Mouse (Mus musculus): ENCODE measurements around the gene Babam2. TPM values are rescaled to one million over a fixed set of nuclear protein-coding genes. Genes with fewer than 3 reads are reported as not detected.
A peak's percentile ranks its signal among the peaks of the same experiment; 100 is the strongest.

The Babam2 gene
- total RNA-seq, 2 experiments from 2014 or later: 41.3 to 44.5 TPM

DNA sequence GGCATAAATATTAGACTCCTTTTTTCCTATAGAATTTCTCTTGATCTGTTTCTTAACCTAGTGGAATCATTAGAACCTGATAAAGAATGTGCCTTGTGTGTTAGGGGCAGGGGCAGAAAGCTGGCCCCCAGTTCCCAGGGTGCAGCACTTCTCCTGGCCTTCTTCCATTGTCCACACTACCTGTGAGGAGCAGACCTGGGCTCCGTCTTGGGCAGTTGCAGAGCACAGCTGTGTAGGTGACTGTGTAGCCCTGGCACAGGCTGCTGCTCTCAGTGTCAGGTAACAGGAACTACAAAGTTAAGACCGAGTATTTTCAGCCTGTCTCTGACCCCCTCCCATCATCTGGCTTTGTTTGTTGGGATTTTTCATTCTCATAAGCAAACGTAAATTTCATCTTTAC is 302.6 kb downstream of the Babam2 start:
- intact Hi-C loops (cut with DNase I): no loop called here
- no peak for DNase-seq (ENCODE audit: low spot score in 2 of 2)

DNA sequence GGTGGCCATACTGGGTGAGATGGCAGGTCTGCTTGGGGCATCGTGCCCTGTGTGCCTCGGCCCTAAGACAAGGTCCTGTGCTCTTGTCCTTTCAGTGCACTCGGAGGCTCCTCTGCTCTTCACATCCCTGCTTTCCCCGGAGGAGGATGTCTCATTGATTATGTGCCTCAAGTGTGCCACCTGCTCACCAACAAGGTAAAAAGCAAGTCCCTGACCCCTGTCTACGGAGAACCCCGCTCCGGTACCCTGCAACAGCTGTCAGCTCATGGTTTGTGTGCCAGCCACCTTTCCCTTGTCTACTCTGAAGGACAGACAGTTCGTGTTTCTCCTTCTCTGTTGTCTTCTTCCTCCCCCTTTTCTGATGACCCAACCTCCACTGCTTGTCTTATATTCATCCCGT is 303.8 kb downstream of the Babam2 start:
- intact Hi-C loops (cut with DNase I): no loop called here
- DNase-seq (ENCODE audit: low spot score in 2 of 2): no peak

DNA sequence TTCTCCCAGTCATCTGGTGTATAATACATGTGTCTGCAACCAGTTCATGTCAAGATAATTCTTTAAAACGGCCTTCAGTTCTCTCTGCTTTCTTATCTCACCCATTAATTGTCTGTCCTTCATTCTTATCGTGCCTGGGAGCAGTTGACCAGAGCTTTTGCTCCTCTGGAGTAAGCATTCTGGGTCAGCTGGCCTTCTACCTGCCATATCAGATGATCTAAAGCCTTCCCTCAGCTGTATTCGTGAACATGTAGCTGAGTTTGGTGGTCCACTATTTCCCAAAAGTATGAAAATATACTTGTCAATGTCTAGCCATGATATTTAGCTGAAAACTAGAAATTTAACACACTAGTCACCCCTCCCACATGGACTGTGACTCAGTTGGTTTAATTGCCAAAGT is 304.3 kb downstream of the Babam2 start:
- intact Hi-C loops (cut with DNase I): no loop called here
- DNase-seq (ENCODE audit: low spot score in 2 of 2): no peak

DNA sequence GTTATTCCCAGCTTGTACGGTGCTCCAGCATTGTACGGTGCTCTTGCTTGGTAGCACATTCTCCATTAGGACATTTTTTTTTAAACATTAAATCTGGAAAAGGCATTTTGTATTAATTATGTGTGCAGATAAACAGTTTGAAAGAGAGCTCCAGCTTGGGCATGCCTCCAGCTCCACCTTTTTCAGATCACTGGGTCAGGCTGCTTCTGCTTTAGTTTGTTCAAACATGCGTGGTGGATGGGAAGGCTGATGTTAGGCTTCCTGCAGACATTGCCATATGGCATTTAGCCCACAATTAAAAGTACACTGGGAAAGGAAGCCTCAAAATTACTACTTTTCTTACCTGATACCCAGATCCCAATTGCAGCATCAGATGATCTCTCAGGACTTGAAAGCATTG is 310.9 kb downstream of the Babam2 start:
- intact Hi-C loops (cut with DNase I): no loop called here

DNA sequence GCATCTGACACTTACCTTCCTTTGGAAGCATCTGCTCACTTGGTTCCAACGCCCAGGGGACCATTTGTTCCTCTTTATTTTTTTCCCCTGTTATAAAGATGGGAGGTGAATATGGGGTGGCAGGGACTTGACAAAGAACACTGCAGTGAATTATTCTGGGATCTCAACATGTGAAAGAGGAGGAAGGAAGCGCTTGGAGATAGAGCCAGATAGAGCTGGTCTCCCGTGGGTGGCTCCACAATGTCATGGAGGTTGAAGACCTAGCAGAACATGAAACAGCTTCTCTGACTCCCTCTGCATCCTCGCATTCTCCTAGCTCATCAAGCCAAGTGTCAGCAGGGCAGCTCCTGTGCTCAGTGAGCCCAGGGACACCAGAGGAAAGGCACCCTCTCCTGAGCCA is 312.6 kb downstream of the Babam2 start:
- intact Hi-C loops (cut with DNase I): no loop called here
- no peak for DNase-seq (ENCODE audit: low spot score in 2 of 2)

More for the DNA sequence above, 310.9 kb downstream of the Babam2 start:
- no peak for DNase-seq (ENCODE audit: low spot score in 2 of 2)

DNA sequence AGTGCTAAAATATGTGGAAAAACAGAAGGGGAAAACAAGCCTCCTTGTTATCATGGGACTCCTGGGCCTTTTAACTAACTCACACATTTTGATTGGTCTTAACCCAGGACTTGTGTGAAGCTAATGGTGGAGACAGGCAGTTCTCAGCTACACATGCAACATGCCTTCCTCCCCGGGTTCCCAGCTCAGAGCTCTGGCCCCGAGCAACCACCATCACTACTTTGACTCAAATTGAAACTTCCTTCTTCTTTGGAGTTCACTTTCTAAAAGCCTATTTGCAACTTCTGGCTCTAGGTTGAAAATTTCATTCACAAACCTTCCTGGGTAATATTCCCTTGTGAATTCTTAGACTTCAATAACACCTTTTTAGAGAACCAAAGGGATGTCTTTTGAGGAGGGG is 315.6 kb downstream of the Babam2 start:
- DNase-seq (ENCODE audit: low spot score in 2 of 2): no peak
- intact Hi-C loops (cut with DNase I): no loop called here

DNA sequence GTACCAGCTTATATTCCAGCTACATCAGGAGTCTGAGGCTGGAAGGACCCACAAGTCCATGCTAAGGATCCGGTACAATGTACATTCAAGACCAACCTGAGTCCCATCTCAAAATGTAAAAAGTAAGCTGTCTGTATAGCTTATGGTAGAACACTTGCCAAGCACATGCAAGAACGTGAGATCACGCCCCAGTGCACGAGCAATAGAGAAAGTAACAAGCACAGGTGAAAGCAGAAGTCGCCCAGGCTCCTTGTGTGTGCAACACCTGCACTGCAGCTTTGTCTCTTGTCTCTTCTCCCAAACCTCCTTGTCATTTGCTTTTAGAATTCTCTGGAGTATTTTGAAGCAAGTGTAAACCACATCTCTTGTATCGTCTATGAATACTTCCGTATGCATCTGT is 317.3 kb downstream of the Babam2 start:
- DNase-seq (ENCODE audit: low spot score in 2 of 2): no peak
- intact Hi-C loops (cut with DNase I): no loop called here

DNA sequence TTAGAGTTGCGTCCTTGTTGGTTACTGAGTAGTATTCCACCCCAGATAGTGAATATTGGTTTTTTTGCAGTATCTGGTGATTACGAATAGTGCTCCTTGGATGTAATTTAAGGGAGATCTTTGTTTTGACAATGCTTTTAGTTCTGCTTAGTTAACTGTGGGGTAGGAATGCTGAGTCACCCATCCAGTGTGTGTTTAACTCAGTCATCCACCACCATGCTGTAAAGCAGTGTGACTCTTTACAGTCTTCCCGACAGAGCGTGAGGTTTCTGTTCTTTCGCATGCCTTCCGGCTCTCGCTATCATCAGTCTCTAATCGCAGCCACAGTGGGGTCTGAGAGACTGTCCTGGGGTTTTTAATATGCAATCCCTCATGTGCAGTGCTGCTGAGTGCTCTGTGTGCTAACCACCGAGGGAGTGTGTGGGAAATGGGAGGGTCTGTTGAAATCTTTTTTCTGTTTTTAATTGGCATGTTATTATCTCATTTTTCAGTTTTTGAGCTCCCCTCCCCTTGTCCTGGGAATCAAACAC is 318.5 kb downstream of the Babam2 start:
- no peak for DNase-seq (ENCODE audit: low spot score in 2 of 2)
- intact Hi-C loops (cut with DNase I): no loop called here

DNA sequence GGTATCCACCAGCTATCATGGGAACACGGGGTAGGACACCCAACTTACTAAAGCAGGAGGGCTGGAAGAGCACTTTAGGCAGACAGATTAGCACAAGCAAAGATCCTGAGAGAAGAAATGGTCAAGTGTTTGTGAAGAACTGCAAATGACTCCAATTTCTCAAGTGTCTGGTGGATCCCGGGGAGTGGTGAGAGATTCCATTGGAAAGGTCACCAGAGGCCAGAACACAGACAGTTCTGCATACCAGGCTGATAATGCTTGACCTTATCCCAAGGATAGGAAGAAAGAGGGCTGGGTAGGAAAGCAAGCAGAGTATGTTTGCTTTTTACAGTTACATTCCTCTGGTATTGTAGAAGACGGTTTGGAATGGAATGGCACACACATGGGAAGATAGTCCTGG is 320.2 kb downstream of the Babam2 start:
- no peak for DNase-seq (ENCODE audit: low spot score in 2 of 2)
- intact Hi-C loops (cut with DNase I): no loop called here

DNA sequence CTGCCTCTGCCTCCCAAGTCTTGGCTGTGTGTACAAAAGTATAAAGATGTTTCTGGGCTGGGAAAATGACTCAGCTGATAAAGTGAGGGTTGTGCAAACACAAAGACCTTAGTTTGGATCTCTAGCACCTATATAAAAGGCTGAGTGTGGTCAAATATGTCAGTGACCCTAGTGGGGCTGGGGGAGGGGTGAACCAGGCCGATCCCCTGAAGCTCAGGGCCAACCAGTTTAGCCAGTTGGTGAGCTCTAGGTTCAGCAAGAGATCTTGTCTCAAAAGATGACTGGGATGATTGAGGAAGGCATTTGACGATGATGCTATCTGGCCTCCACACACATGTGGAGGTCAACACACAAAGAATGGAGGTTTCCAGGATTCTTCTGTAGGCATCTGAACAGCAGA is 320.8 kb downstream of the Babam2 start:
- intact Hi-C loops (cut with DNase I): no loop called here
- no peak for DNase-seq (ENCODE audit: low spot score in 2 of 2)

DNA sequence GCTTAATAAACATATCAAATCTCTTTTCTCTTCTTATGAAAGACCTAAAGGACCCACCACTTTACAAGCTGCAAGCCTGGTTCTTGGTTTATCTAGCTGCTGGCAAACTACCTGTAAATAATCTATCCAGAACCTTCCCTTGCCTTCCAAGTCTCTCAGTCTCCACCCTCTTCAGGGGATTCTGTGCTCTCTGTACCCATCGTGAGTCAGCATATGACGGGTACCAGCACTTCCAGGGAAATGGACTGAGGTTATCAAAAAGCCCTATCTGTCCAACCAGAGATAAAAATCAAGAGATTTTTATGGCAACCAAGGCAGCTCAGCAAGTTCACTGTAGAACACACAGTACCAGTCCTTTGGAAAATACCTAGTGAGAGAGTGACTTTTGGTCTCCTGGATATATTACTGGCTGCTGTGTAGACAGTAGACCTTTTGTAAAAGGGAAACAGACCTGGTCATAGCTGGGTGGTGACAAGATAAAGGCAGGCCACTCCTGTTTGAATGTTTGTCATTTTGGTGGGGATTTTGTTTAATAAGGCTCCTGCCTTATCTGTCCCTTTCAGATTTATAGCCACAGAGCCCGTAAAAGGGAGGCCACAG is 332.4 kb downstream of the Babam2 start:
- DNase-seq (ENCODE audit: low spot score in 2 of 2): no peak

DNA sequence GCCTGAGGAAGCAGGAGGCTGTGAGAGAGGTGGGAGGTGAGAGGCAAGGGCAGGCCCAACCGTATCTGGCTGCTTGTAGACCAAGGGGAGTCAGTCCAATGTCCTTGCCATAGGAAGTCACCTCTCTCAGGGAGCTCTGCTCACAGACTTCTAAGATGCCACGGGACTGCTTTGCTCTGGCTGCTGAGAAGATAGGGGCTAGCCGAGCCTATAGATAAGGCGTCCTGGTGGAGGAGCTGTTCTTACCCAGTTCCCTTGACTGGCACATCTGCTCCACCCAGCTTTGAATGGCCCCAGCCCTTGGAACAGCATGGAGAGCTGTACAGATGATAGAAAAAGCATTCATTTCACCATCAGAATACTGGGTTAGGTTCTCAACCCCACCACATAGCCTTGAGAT is 335.7 kb downstream of the Babam2 start:
- DNase-seq (ENCODE audit: low spot score in 2 of 2): no peak
- intact Hi-C loops (cut with DNase I): no loop called here

More for the DNA sequence above, 332.4 kb downstream of the Babam2 start:
- intact Hi-C loops (cut with DNase I): no loop called here

DNA sequence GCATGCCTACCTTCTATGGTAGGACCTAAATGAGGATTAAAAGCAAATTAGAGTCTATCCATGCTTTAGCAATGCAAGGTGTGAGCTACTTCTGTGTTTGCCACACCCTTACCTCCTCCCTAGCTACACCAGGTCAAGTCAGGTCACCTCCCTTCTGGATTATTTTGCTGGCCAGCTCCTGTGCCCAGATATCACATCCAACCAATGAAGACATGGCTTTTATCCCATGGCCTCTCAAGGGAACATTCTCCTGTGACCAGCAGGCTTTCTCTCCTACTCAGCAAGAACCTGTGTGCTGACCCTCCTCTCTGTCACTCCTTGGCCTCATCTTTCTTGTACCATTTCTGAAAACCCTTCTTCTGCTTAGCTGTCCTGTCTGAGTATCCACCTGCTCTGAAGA is 336.1 kb downstream of the Babam2 start:
- intact Hi-C loops (cut with DNase I): no loop called here
- DNase-seq (ENCODE audit: low spot score in 2 of 2): no peak

DNA sequence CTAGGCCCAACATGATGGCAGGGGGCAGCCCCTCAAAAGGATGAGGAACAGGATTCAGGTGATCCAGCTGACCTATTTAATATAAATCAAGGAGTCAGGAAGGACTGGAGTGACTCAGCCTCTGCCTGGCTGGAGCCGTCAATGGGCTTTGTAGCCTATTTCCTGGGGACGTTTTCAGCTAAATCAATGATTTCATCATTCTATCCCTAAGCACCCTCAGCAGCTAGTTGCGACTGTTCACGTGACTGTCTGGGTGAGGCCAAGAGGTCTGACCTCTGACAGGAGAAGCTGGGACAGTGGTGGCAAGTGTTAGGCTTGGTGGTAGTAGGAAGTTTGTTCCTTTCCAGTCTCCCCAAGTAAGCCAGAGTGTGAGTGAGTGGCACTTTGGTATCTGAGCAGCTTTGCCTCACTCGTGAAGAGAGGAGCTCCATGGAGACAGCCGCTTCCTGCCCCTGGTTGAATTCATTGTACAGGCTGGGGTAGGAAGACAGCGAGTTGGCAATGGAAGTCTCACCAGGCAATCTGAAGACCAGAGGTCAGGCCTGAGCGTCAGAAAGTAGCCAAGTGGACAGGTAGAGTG is 337.1 kb downstream of the Babam2 start:
- intact Hi-C loops (cut with DNase I): no loop called here

DNA sequence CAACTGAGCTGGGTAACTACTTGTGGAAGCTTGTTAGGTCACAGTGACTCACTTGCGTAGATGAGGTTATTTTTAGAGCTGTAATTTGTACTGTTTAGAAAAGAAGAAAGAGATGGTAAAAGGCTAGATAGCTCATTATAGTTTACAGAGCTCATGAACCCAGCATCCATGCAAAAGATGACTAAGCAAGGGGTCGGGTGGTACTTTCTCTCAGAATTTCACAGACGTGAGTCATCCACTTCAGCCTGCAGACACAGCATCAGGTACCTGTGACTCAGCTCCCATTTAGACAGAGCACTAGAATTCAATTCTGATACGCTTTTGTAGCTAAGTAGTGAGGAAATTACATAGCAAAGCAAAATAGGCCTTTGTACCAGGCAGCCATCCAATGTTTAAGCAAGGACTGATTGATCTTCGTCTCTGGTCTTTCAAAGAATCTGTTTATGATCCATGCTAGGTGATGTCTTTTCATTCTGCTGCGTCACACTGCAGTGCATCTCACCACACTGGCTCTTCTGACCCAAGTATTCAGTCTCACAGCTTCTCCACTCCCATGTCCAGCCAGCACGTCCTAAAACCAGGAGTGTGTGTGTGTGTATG is 338.3 kb downstream of the Babam2 start:
- DNase-seq (ENCODE audit: low spot score in 2 of 2): peak in 1 of 2 experiments; percentile 22
- intact Hi-C loops (cut with DNase I): no loop called here

More for the DNA sequence above, 337.1 kb downstream of the Babam2 start:
- no peak for DNase-seq (ENCODE audit: low spot score in 2 of 2)

DNA sequence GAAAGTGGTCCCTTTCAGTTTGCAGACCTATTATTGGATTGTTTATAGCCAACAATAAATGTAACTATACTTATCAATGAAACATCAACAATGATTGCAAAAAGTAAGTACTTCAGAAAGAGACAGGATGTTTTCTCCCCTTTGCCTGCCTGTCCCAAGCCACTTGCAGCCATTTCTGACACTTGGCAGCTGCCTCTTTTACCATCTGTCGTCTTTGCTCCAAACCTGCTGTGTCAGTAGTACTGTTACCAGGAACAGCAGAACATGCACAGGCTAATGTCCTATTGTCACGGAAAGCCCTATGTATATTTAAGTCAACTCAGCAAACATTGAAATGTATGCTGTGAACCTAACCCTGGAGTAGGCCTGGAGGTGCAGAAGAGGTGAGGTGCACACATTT is 339.4 kb downstream of the Babam2 start:
- intact Hi-C loops (cut with DNase I): no loop called here
- no peak for DNase-seq (ENCODE audit: low spot score in 2 of 2)

DNA sequence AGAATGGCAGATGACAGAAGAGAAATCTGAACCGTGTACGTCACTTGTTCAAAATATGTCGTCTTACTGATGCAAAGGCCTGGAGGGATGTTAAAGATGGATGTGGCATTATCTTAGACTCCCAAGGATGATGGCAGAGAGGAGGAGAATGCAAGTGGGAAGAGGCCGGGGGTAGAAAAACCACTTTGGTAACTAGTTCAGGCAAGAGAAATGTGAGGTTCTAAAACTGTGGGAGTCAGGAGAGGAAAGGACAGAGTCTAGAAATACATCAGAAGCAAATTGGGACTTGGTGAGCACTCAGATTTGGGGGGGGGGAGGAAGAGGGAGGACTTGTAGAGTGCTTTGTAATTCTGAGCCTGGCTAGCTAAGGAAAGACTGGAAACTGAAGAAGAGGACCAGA is 340.1 kb downstream of the Babam2 start:
- intact Hi-C loops (cut with DNase I): no loop called here
- no peak for DNase-seq (ENCODE audit: low spot score in 2 of 2)

DNA sequence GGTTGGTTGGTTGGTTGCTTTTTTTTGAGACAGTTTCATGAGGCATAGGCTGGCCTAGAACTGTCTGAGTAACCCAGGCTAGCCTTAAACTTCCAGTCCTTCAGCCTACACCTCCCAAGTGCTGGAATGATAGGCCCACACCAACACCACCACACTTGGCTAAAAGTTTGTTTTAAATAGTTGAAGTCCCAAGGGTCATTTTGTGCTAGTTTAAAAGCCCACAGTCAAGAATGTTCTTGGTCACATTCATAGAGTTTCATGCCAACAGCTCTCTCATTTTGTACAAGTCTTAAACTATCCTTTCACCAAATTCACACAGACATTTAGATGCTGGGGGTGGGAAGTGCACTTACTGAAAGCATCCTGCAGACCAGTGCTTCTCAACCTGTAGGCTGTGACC is 341.5 kb downstream of the Babam2 start:
- DNase-seq (ENCODE audit: low spot score in 2 of 2): no peak
- intact Hi-C loops (cut with DNase I): no loop called here

DNA sequence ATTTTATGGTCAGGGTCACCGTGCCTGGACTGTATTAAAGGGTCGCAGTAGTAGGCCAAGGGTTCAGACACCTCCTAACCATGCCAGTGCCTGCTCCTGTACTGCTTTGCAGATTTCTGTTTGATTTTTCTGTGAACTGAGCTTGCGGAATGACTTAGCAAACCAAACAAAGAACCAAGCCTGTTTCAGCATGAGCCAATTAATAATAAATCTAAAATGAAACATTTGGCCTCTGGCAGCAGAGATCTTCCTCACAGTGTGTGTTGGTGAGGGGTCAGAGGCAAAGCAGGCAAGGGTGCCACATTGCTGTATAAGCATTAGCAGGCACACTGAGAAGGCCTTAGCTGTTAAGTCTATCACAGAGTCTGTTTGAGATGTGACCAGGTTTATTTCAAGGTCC is 342.0 kb downstream of the Babam2 start:
- DNase-seq (ENCODE audit: low spot score in 2 of 2): no peak
- intact Hi-C loops (cut with DNase I): no loop called here

DNA sequence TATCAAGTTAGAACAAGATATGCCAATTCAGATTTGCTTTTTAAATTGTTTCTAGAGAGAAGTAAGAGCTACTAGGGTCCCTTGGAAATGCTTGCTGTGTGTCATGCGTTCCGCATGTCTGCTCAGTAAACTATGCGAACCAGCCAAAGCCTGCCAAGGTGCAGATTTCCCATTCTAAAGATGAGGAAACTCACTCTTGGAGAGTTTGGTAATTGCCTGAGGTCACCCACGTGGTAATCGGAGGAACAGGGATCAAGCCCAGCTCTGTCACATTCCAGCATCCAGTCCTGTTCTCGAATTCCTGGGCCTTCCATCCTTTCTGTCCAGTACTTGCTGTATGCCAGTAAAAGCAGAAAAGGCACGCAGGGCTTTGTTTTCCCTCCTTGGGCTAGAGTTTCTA is 345.7 kb downstream of the Babam2 start:
- intact Hi-C loops (cut with DNase I): no loop called here
- DNase-seq (ENCODE audit: low spot score in 2 of 2): no peak

DNA sequence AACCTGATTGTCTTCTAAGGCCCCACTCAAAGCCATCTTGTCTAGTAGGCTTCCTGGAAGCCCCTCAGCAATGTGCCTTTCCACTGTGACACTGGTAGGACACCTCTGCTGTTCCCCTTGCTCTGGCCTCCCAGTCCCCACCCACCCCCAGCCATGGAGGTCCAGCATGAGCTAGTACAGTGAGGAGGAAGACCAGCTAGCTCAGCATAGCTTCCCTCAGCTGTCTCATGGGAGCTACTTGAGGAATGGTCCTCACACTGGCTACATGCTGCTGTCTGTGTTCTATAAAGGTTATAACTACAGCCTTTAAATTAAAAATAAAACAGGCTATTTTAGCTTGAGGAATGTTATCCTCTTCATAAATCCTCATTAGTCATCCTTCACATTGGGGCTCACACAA is 346.5 kb downstream of the Babam2 start:
- no peak for DNase-seq (ENCODE audit: low spot score in 2 of 2)
- intact Hi-C loops (cut with DNase I): no loop called here
